Mouse (Mus musculus) spleen, postnatal 14 days (tissue): ENCODE measurements at regions not wholly inside any gene's neighbourhood (a gene's known extent, or its start where the extent isn't known, plus 50 kb on each side); places are given as distances from the start of the nearest gene placed in this dataset.

Source experiments
- DNase-seq, 2 experiments: peaks; one replicate each; pipeline ENCODE4 v3.0.0; 2021 to 2022; ENCODE audit warnings: low spot score in 2 of 2

DNA sequence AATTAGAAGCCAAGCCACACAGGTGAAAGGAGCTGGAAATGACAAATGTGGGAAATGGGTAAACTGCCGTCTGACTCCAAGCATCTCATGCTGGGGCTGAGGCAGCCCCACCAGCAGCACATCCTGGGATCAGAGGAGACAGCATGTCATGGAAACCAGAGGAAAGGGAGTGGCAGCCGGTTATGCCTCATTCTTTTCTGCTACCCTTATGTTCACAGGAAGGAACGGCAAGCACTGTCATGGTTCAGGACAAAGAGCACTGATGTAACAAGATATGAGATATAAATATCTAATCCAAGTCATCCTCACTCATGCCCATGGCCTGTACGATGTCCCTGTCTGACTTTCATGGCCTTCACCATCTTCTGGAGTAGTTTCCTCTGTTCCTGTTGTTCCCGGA is 125.2 kb upstream of the Tnfaip3 start:
- no peak for DNase-seq

DNA sequence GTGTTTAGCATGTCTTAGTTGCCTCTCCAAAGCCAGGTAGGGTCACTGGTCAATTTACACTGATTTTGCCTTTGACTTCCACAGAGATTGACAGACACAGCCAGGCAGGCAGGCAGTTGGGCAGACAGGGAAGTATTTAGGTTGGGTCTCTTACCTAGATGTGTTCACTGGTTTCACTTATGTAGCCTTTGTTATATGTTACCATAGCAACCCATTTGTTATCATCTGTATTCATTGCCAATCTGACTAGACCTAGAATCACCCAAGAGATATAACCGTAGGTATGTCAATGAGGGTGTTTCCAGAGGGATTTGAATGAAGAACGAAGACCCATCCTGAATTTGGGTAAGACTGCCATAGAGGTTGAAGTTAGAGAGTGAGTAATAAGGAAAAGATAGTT is 123.8 kb upstream of the Tnfaip3 start:
- DNase-seq = no peak

DNA sequence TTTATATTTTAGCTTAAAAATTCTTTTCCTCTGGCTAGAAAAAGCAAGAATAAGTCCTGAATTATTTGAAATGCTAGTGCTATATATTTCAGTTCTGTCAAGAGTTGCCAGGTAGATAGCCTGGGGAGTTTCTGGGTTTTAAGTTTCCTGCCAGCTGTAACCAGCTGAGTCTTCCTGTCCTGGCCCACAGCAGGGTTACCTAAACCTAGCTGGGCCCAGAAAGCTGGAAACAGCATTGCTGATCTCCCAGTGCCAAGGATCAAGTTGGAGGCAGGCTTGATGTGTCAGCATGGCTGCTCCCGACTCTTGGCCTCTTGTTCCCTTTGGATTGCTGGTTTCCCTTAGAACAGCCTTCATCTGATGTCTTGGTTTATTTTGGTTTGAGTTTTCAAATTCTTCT is 122.8 kb upstream of the Tnfaip3 start:
- no peak for DNase-seq

DNA sequence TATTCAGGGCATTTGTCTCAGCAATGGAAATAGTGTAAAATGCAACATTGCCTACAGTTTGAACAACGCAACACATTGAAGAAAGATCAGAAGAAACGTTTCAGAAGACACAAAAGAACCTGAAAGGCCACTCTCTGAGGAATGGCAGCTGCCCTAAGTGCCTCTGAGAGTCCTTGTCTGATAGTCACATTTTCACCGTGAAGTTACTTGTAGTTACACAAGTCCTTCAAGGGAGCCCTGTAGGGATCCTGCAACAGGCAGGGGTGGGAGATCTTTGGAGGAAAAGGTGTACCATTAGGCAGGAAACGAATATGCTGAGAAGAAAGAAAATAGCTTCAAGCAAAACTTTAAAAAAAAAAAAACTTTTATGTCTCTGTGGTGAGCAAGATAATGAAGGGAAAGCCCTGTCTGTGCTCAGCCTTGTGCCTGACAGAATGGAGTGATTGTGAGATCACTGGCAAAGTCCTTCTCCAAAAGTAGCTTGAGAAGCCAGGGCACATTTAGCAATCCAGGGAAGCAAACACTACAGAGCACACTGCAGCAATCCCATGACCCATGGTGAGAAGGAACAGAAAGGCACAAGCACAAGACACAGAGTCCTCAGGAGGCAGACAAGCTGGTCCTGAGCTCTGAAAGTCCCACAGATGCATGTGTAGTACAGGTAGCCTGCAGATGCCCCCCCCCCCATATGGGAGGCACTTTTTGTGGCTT is 112.3 kb upstream of the Tnfaip3 start:
- DNase-seq = no peak

DNA sequence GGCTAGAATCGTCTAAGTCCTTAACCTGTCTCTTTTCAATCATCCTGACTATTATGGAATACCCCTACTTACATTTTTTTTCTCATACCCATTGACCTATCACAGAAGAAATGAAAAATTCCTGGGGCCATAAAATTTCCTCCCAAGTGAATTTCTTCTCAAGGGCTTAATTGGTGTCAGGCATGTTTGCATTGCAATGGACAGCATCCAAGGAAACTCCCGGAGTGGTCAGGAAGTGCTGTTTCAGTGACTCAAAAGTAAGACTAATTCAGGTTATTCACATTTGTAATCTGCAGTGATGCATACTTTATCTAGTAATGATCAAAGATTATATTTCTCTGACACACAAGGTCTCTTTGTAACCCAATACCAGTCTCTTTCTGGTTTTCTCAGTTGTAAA is 111.5 kb upstream of the Tnfaip3 start:
- no peak for DNase-seq

DNA sequence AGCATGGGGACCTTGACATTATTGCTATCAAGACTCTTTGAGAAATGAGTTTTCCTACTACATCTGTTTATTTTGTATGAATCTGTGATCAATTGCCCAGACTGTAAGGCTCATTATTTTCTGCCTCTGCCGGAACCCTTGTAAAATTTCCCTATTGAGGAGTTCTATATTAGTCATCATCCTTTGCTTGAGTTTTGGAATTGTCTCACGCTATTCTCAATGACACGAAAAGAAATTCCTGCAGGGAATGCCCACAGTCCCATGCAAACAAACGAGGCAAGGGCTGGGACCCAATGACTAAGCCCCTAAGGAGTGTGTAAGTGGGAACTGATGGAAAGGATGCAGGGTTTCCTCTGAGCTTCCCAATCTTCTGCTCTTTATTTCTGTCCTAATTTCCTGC is 111.0 kb upstream of the Tnfaip3 start:
- DNase-seq = no peak

DNA sequence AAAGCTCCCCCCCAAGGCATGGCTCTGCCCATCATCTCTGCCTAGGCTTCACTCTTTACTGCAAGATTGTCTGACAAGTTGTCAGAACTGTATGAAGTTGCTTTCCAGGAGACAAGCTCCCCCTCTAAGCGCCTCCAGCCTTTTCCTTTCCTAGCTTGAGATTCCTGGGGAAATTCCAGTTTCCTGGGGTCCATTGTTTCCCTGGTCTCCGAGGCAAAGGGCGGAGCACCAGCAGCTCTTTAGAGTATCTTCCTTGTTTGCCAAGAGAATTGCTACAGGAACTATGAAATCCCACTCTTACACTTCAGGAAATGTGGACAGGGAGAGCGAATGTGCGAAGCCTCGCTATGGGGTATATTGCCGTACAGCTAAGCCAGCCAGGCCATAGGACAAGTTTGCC is 108.2 kb upstream of the Tnfaip3 start:
- no peak for DNase-seq

DNA sequence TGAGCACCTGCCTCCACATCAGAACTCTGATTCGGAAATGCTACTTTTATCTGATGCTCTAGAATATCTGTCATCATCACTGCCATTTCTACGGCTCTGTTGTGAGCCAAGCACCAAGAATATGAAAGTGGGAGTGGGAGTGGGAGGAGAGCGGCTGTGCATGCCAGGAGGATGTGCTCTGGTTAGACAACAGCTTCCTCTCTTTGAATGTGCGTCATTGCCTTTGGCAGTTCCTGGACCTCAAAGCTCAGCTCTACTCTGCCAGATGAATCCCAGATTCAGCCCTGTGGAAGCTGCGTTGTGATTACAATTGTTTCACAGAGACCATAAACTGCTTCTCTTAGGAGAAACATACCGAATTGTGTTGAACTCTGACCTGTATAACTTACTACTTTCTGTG is 106.8 kb upstream of the Tnfaip3 start:
- DNase-seq = no peak

DNA sequence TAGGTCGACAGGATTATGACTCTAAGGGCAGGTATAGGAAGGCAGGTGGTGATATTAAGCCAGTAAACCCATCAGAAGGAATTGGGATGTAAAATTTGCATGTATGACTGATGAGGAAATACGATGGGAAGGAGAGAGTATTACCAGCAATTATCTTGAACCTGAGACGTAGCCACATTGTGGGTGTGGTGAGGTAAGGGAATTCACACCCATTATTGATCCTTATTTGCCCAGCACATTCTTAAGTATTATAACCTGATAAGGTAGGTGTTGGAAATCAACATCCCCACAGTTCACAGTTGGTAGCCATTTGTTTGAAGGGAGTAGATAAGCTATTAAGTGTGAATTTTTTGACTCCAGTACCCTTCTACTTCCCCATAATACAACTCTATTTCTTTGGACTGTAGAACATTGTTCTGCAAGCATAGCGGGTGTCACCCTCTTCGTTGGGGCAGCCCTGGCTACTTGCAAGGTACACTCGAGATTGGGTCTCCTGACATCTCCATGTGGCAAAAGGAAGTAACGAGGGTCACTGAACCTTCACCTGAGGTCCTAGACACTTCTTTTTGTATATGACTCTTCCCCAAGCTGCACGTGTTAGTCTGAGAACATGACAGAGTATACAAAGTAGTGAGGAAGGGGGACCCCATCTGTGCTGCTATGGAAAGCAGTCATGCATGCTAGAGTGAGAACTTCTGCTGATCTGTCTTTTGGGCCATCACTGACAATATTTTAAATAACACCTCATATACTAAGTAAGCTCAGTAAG is 104.0 kb upstream of the Tnfaip3 start:
- DNase-seq = no peak

DNA sequence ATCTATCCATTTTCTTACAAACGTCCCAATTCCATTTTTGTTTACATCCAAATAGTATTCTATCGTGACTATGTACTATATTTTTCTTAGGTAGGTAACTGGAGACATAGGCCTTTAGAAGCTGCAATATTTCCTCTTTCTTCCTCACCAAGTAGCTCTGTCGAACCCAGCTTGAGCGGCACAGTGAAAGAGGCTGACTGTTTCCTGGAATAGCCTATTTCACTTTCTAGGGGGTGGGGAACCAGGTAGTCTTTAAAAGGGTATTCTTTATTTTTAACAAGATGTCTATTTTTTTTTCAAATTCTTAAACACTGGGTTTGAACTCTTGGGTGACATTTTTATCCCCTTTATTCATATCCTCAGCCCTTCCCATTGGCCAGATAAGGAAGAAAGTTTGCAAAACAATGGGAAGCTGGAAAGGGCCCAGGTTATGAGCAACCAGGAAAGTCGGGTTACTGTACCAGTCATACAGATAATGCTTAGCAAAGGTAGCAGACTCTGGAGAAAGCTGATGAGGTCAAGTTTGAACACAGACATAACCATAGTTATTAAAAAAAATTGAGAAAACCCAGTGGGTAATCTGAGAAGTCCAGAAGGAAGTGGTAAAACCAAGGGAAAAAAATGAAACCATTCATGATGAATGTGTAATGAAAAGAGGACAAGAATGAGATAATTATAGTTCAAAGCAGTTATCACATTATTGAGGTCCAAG is 103.3 kb upstream of the Tnfaip3 start:
- no peak for DNase-seq

DNA sequence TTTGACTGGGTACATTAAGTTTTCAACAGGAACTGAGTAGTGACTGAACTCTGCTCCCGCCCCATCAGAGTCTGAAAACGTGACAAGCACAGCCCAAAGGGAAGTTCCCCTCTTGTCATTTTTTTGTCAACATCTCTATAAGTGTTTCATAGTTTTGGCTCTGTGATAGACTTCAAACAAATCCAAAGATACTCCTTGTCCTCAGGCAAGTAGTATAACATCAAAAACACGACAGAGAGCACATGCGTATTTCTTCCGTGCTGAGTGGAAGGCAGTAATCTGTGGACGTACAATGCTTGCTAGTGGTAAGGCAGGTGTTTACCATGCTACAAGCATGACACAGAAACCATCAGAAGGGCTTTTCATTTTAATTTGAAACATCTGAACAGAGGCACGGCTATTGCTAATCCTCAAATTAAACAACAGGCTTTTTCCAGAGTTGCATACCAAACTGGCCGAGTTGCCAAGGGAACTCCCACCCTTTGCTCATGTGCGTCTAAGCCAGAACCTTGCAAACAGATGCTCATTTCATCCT is 101.7 kb upstream of the Tnfaip3 start:
- no peak for DNase-seq

DNA sequence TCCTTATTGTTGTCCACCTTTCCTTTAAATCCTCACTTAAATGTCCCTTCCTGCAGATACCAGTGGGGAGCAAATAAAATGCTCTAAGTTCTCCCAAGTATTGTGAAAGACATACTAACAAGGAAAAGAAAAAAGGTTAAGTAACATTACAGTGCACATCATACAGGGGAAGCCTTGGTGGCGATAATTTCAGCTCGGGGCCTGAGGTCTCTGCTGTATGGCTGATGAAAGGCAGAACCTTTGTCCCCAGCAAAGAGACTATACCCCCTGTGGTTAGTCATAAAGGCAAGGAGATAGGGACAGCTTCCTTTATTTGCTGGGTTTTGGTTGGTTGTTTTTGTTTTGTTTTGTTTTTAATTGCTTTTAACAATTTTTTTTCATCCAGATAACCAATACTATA is 97.0 kb upstream of the Tnfaip3 start:
- no peak for DNase-seq

DNA sequence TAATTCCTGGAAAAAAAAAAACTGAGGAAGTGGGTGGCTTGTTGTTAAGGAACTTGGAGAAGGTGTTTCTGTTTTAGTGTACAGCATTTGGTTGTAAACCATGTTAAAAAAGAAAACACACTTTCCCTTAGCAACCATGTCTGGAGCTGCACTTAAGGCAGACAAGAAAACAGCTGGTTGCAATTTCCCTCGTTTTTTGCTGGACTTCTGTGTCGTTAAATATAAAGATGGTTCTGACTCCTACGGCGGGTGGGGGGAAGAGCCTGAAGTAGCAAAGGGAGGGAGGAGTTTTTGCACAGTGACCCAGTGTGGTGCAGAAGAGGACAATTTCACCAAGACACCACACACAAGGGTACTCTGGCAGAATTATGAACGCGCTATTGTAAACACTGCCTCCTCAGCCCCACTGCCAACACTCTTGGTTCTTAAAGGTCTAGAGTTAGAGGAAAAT is 89.8 kb upstream of the Tnfaip3 start:
- no peak for DNase-seq

DNA sequence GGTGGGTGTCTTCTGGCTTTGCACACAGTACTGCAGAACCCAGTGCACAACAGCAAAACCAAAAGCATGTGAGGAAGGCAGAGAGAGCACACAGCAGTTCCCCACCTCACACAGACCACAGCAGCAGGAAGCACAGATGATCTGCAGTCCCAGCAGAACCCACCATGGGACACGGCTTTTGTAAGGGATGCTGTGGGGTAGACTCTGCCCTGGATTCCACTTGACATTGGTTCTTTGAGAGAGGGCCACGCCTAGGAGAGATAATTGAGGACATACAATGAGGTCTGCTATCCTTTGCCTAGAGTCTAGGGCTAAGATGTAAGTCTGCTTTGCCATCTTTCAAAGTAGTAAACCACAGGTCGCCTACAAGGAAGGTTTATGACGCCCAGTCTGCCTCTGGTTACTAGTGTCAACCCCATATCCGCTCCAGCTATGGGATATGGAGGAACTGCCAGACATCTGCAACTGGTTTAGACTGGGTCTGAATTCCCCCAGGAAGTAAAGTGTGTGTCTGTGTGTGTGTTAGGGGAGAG is 89.3 kb upstream of the Tnfaip3 start:
- no peak for DNase-seq

DNA sequence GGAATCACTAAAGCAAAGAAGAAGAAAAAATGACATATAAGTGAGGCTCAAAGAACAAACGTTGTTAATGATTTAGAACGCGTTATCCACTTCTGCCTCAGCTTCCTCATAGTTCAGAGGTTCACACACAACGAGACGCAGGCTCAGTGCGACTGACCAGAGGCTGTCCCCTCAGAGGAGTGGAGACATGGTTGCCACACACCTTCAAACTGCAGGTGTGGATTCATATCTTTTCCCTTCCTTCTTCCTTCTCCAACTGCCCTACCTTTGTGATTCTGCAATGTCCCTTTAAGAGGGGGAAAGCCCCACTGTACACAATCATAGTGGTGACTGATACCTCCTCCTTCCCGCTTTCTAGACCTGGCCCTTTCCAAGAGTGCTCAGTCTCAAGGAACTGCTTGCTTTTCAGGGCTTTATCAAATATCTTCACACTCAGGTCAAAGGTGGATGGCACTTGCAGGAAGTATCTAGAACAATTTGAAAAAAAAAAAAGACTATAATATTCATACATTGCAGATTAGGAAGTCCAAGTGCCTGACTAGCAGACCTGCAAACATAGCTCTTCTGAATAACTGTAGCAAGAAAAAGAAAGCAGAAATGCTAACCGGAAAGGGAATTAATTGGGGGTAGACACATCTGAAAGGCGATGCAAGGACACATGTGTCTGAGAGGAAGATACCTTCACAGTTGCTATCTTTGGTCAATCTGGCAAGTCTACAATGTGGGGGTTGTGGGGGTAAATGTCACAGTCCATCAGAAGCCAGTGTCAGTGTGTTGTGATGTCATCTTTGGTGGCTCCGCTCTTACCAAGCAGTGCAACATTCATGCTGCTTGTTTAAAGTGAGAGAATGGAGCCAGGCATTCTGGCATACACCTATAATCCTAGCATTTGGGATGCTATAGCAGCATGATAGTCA is 84.2 kb upstream of the Tnfaip3 start:
- DNase-seq = no peak

DNA sequence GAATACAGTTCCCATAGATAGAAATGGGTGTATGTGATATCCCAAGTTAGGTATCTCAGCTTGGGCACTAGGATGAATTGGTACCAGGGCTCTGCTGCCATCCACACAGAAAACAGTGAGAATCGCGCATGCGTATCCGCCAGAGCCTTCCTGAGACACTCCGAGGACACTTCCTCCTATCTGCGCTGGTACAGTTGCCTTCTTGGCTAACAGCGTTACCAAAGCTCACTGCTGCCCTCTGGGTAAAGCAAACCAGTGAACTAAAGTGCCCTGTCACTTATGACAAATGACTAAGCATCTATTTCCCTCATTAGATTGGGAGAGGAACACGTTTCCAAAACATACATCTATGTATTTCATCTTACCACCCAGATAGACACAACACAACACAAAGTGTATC is 78.8 kb upstream of the Tnfaip3 start:
- peak; percentile 55 to 72 for DNase-seq

DNA sequence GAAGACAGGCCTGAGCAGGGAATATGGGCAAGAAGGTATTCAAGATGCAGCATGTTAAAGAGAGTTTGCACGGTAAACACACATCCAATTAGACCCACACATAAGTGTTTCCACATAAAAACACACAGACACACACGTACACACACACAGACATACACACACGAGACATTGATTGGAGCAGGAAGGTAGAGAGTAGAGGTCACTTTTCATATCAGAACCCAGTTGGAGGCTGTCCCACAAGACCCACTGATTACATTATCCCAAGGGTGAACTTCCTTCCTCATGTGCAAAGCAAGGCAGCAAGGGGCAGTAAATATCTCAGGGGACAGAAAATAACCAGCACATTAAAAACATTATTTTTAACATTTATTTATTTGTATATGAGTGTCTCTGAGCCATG is 78.2 kb upstream of the Tnfaip3 start:
- no peak for DNase-seq

DNA sequence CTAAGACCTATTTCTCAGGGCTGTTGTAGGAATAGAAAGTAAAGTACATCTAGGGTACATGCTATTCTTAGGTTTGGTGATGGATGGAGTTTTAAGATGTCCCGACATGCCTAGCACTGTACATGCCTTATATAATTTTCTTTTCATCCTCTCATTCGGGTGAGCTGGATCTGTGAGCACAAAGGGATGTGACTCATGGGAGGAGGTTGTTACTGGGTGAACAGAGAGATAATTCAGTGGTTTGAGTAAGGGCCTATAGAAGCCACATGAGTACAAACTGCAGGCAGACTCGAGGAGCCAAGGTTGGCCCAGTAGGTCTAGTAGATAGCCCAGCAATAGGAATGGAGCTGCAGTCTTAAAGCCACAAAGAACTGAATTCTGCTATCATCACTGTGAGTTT is 76.5 kb upstream of the Tnfaip3 start:
- DNase-seq = no peak

DNA sequence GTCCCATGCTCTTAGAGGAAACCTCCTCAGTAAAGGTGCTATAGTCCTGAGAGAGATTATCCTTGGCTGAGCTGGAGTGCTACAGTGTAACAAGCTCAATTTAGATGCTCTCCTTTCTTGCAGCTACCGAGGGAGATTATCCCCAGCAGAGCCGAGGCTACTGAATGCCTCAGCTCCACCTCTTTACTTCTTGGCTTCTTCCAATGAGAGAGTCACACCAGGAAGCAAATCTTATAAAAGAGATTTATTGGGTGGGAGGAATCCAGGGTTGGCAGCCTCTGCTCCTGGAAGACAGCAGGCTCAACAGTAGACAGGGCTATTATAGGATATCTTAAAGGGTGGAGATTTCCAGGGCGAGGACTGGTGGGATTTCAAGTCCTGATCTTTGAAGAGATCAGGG is 75.7 kb upstream of the Tnfaip3 start:
- no peak for DNase-seq

DNA sequence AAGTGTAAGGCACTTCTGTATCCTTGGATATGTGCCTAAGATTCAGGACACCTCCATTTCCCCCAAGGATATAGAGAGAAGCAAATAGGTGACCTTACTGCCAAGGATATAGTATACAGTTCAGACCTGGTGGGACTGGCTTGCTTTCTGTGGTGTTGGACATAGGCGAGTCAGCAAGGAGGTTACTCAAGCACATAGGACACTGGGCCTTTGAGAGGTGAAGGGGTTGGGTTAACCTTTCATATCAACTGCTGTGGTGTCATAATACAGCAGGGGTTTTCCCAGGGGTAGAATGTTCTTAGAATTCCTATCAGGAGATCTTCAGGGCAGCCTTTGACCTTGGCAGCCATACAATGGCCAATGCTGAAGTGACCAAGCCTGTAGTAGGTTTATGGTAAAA is 71.5 kb upstream of the Tnfaip3 start:
- no peak for DNase-seq

DNA sequence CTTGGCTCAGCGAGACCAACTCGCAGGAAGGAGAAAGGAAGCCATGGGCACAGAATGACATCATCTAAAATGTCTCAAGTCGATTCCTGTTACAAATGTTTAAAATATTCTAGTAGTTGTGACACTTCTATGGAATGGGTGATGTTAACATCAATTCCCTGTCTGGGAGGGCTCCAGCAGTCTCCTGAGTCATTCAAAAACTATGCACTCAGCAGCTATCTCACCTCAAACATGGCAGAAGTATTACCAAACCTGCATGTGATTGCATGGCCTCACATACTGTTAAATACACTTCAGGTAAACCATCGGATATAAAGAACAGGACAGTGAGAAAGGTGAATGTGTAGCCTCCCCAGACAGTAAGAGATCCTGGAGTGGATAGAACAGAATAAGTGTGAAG is 66.7 kb upstream of the Tnfaip3 start:
- DNase-seq = no peak
